ENCODE assay signal across 8 mouse cellular contexts in genomic region chr16:87440184-87440686, GRCm38 (mm10). TPM values are rescaled to one million over a fixed set of nuclear protein-coding genes. Genes with fewer than 3 reads are reported as not detected.
DNase-seq lines count a peak whose midpoint lies in the region; ATAC-seq and TF ChIP-seq lines count a peak whose summit lies in the region.

TSS of gene Rwdd2b (minus strand) at chr16:87440573.

- ATAC-seq in forebrain, embryonic 12.5 days (ENCODE audit: low FRiP score): peak; percentile 97
- ATAC-seq in heart, postnatal 0 days (ENCODE audit: insufficient read depth, low read depth): peak; percentile 97
- ATAC-seq in liver, embryonic 16.5 days (ENCODE audit: low read depth): peak; percentile 96
- ATAC-seq in neural tube, embryonic 13.5 days (ENCODE audit: low read depth): peak; percentile 97

- no peaks in the 10 kb centered on the region for H3K36me3 ChIP-seq in E14TG2a.4 (ENCODE audit: insufficient read depth, low read length)
- no peaks in the 10 kb centered on the region for H3K36me3 ChIP-seq in forebrain, embryonic 12.5 days (replicated peaks)
- H3K36me3 ChIP-seq in heart, postnatal 0 days (replicated peaks; ENCODE audit: control insufficient read depth, insufficient read depth, low read length): peaks cover 8% of the 10 kb centered on the region
- H3K36me3 ChIP-seq in liver, embryonic 16.5 days (ENCODE audit: control insufficient read depth, insufficient read depth): no peaks in the 10 kb centered on the region
- no peaks in the 10 kb centered on the region for H3K36me3 ChIP-seq in neural tube, embryonic 13.5 days
- no peaks in the 10 kb centered on the region for H3K36me3 ChIP-seq in testis, adult 2 months (ENCODE audit: control insufficient read depth, insufficient read depth, low read length)

- H3K27ac ChIP-seq in forebrain, embryonic 12.5 days: peak within 1 kb of the TSS; percentile 93
- H3K27ac ChIP-seq in heart, postnatal 0 days (ENCODE audit: low read depth): peak within 1 kb of the TSS; percentile 89
- peak within 1 kb of the TSS; percentile 87 for H3K27ac ChIP-seq in liver, embryonic 16.5 days (ENCODE audit: low read length)
- peak within 1 kb of the TSS; percentile 95 for H3K27ac ChIP-seq in neural tube, embryonic 13.5 days (replicated peaks)
- H3K27ac ChIP-seq in testis, adult 2 months (ENCODE audit: control insufficient read depth, insufficient read depth, low read depth, low read length): peak within 1 kb of the TSS; percentile 99

- H3K4me3 ChIP-seq in E14TG2a.4 (replicated peaks; ENCODE audit: low read length): peak within 1 kb of the TSS; percentile 96
- H3K4me3 ChIP-seq in forebrain, embryonic 12.5 days (replicated peaks): peak within 1 kb of the TSS; percentile 82
- peak within 1 kb of the TSS; percentile 72 for H3K4me3 ChIP-seq in heart, postnatal 0 days (ENCODE audit: low read depth, low read length)
- peak within 1 kb of the TSS; percentile 87 for H3K4me3 ChIP-seq in liver, embryonic 16.5 days (ENCODE audit: low read depth, low read length)
- peak within 1 kb of the TSS; percentile 69 for H3K4me3 ChIP-seq in neural tube, embryonic 13.5 days
- H3K4me3 ChIP-seq in testis, adult 2 months (ENCODE audit: control insufficient read depth, low read depth, low read length): peak within 1 kb of the TSS; percentile 100

- H3K9ac ChIP-seq in forebrain, embryonic 12.5 days: peak within 1 kb of the TSS; percentile 74
- H3K9ac ChIP-seq in heart, postnatal 0 days (replicated peaks; ENCODE audit: low read depth, low read length): peak within 1 kb of the TSS; percentile 69
- peak within 1 kb of the TSS; percentile 91 for H3K9ac ChIP-seq in liver, embryonic 16.5 days (ENCODE audit: low read depth, low read length)
- peak within 1 kb of the TSS; percentile 87 for H3K9ac ChIP-seq in neural tube, embryonic 13.5 days

- no peaks in the 10 kb centered on the region for H3K9me3 ChIP-seq in E14TG2a.4 (ENCODE audit: low read length)
- no peaks in the 10 kb centered on the region for H3K9me3 ChIP-seq in forebrain, embryonic 12.5 days
- no peaks in the 10 kb centered on the region for H3K9me3 ChIP-seq in heart, postnatal 0 days (replicated peaks; ENCODE audit: control insufficient read depth, low read length)
- H3K9me3 ChIP-seq in liver, embryonic 16.5 days (replicated peaks; ENCODE audit: control insufficient read depth, low read length): no peaks in the 10 kb centered on the region
- H3K9me3 ChIP-seq in neural tube, embryonic 13.5 days: no peaks in the 10 kb centered on the region

- peaks cover 54% of the 10 kb centered on the region for H3K4me1 ChIP-seq in E14TG2a.4 (replicated peaks; ENCODE audit: low read depth, low read length)
- peaks cover 12% of the 10 kb centered on the region for H3K4me1 ChIP-seq in forebrain, embryonic 12.5 days
- peaks cover 14% of the 10 kb centered on the region for H3K4me1 ChIP-seq in heart, postnatal 0 days (ENCODE audit: control insufficient read depth, insufficient read depth)
- H3K4me1 ChIP-seq in liver, embryonic 16.5 days (ENCODE audit: control insufficient read depth, low read depth, low read length): peaks cover 15% of the 10 kb centered on the region
- peaks cover 17% of the 10 kb centered on the region for H3K4me1 ChIP-seq in neural tube, embryonic 13.5 days (replicated peaks)
- peaks cover 13% of the 10 kb centered on the region for H3K4me1 ChIP-seq in testis, adult 2 months (ENCODE audit: control insufficient read depth, insufficient read depth, low read length)

- peak; percentile 94 for DNase-seq in c-Kit-positive CD71-positive TER-119-positive erythroid progenitor cells, embryonic 14.5 days (ENCODE audit: low spot score)
- DNase-seq in heart, postnatal 0 days (ENCODE audit: low spot score): peak; percentile 92
- DNase-seq in kidney, postnatal 4 days: peak; percentile 95 to 97

- TF ChIP-seq POLR2A in testis, adult 2 months (IDR thresholded peaks at IDR 0.05; ENCODE audit: control insufficient read depth, low read depth, low read length): peak; percentile 89; the same call in 1 of the 2 replicates

- no peak for TF ChIP-seq CTCF in E14TG2a.4 (conservative IDR thresholded peaks at IDR 0.05; ENCODE audit: low read length)
- TF ChIP-seq CTCF in heart, postnatal 0 days (IDR thresholded peaks at IDR 0.05; ENCODE audit: low read depth): no peak
- no peak for TF ChIP-seq CTCF in testis, adult 2 months (IDR thresholded peaks at IDR 0.05; ENCODE audit: control insufficient read depth, insufficient read depth, insufficient replicate concordance, low read depth, low read length)

- peak within 1 kb of the TSS; percentile 78 for H3K4me2 ChIP-seq in forebrain, embryonic 12.5 days
- peak within 1 kb of the TSS; percentile 83 for H3K4me2 ChIP-seq in heart, postnatal 0 days (ENCODE audit: low read depth, low read length)
- H3K4me2 ChIP-seq in liver, embryonic 16.5 days (ENCODE audit: low read depth, low read length): peak within 1 kb of the TSS; percentile 66
- H3K4me2 ChIP-seq in neural tube, embryonic 13.5 days: peak within 1 kb of the TSS; percentile 71

- under 1% methylated on average over 38 of the region's 38 CpGs for WGBS in forebrain, embryonic 12.5 days
- under 1% methylated on average over 38 of the region's 38 CpGs for WGBS in heart, postnatal 0 days
- under 1% methylated on average over 38 of the region's 38 CpGs for WGBS in liver, embryonic 16.5 days (ENCODE audit: insufficient replicate concordance)
- under 1% methylated on average over 38 of the region's 38 CpGs for WGBS in neural tube, embryonic 13.5 days

- no peak for TF ChIP-seq EP300 in heart, postnatal 0 days (IDR thresholded peaks at IDR 0.05; ENCODE audit: low read depth)

- no peaks in the 10 kb centered on the region for H3K27me3 ChIP-seq in E14TG2a.4 (ENCODE audit: insufficient read depth, low read length)
- peaks cover 6% of the 10 kb centered on the region; the same call in 1 of the 2 replicates for H3K27me3 ChIP-seq in forebrain, embryonic 12.5 days
- no peaks in the 10 kb centered on the region for H3K27me3 ChIP-seq in heart, postnatal 0 days (ENCODE audit: control insufficient read depth, insufficient read depth, low read length)
- H3K27me3 ChIP-seq in liver, embryonic 16.5 days (ENCODE audit: control insufficient read depth, insufficient read depth, low read depth, low read length): no peaks in the 10 kb centered on the region
- peaks cover 6% of the 10 kb centered on the region; the same call in 1 of the 2 replicates for H3K27me3 ChIP-seq in neural tube, embryonic 13.5 days
- H3K27me3 ChIP-seq in testis, adult 2 months (ENCODE audit: control insufficient read depth, insufficient read depth, low read length): no peaks in the 10 kb centered on the region

RNA-seq across cellular contexts. Expression of gene Rwdd2b, which starts in this region (rescaled TPM):
- polyA plus RNA-seq in forebrain, embryonic 12.5 days (2016; fragmentation: Nextera tagmentation; extraction: Ambion mirVana): 10.0 and 10.8 TPM in 2 replicates
- total RNA-seq in heart, postnatal 0 days (2014; rRNA removed; ENCODE audit: low replicate concordance): 4.0 and 6.0 TPM in 2 replicates
- 9.1 and 10.3 TPM in 2 replicates for polyA plus RNA-seq in heart, postnatal 0 days (2015; fragmentation: Nextera tagmentation; extraction: Ambion mirVana)
- 3.6 and 4.1 TPM in 2 replicates for polyA plus RNA-seq in liver, embryonic 16.5 days (2015; fragmentation: Nextera tagmentation; extraction: Ambion mirVana)
- 13.3 and 13.5 TPM in 2 replicates for polyA plus RNA-seq in neural tube, embryonic 13.5 days (2015; fragmentation: Nextera tagmentation; extraction: Ambion mirVana)
- polyA plus RNA-seq in testis, adult 2 months (2012; rRNA removed): 2.5 and 3.2 TPM in 2 replicates

Comparison
In these comparisons a context has a peak if more than half of its experiments do, and no peak if none do; other contexts are left out.
1. Peak in every context shown above with its lines: DNase-seq, ATAC-seq, H3K4me3 ChIP-seq and H3K27ac ChIP-seq.